ENCODE assay signal across 9 mouse cellular contexts in the genomic region with DNA sequence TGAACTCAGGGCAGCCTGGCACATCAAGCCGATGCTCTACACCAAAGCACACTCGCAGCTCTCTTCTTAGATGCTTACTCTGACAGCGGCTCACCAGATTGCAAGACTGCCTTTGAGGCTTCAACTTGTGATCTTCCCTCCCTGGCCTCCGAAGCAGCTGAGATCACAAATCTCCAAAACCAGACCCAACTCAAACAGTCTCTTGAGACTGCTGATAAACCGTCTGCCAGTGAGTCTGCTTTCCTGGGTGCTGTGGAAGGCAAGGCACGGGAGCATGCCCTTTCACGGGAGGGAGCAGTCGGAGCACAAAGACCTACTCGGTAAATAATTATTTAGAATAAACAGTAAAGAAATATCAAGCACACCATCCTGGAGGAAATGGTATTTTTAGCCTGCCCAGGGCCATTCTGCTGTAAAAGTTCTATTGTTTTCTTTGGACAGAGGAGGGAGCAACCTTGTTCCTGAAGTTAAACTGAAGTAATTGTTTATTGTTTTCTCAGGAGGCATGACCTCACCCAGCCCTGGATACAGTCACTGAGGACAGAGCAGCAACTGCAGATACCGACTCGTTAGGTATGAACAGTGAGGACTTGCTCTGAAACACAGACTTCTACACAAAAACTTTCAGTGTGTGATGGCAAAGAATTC. TPM values are rescaled to one million over a fixed set of nuclear protein-coding genes. Genes with fewer than 3 reads are reported as not detected.
DNase-seq lines count a peak whose midpoint lies in the region; ATAC-seq lines count a peak whose summit lies in the region.
"Had no signal": no experiment of that assay in that cellular context is flagged by ENCODE, and none has a peak within 500 bp of the region (broad histone marks: within the 10 kb centered on the region; RNA-seq: fewer than 3 reads in every experiment).

No protein-coding gene starts in this region.

- WGBS in kidney, embryonic 14.5 days = 44% methylated on average over 11 of the region's 11 CpGs

- H3K4me1 ChIP-seq in kidney, embryonic 14.5 days (ENCODE audit: control insufficient read depth, insufficient read depth, low read length) = no peaks in the 10 kb centered on the region
- H3K4me1 ChIP-seq: forebrain, embryonic 15.5 days had no signal

- ATAC-seq in kidney, embryonic 14.5 days (ENCODE audit: low FRiP score, low TSS enrichment) = no peak
- ATAC-seq: forebrain, embryonic 15.5 days had no signal

- no peak overlapping the region for H3K9ac ChIP-seq in kidney, embryonic 14.5 days (ENCODE audit: low read depth, low read length)
- H3K9ac ChIP-seq: forebrain, embryonic 15.5 days had no signal

- H3K36me3 ChIP-seq in kidney, embryonic 14.5 days (ENCODE audit: control insufficient read depth, insufficient read depth, low read length) = no peaks in the 10 kb centered on the region

- no peak overlapping the region for H3K27ac ChIP-seq in kidney, embryonic 14.5 days (ENCODE audit: low read depth, low read length)
- H3K27ac ChIP-seq: forebrain, embryonic 15.5 days had no signal

- no peak overlapping the region for H3K4me3 ChIP-seq in kidney, embryonic 14.5 days (ENCODE audit: low read length)
- H3K4me3 ChIP-seq: forebrain, embryonic 15.5 days had no signal

- DNase-seq in kidney, adult 9 months = peak; percentile 24
- peak; percentile 24 for DNase-seq in embryo, embryonic 10.5 days (ENCODE audit: low spot score)
- DNase-seq in heart, postnatal 4 days = peak; percentile 19
- peak; percentile 68 for DNase-seq in lung, postnatal 36 days
- no peak for DNase-seq in layer of hippocampus, adult 9-10 months (ENCODE audit: low spot score)
- no peak for DNase-seq in frontal cortex, postnatal 10 days (ENCODE audit: low spot score in 2 of 2)
- no peak for DNase-seq in layer of hippocampus, postnatal 25 days (ENCODE audit: extremely low spot score in 1 of 2, low spot score in 1 of 2)

- H3K4me2 ChIP-seq in kidney, embryonic 14.5 days (replicated peaks; ENCODE audit: low read depth, low read length) = no peak overlapping the region
- H3K4me2 ChIP-seq: forebrain, embryonic 15.5 days had no signal

- no peaks in the 10 kb centered on the region for H3K9me3 ChIP-seq in kidney, embryonic 14.5 days (ENCODE audit: control insufficient read depth, low read length)
- H3K9me3 ChIP-seq: forebrain, embryonic 15.5 days had no signal

- no peaks in the 10 kb centered on the region for H3K27me3 ChIP-seq in kidney, embryonic 14.5 days (ENCODE audit: control insufficient read depth, insufficient read depth, low read length)
- H3K27me3 ChIP-seq: forebrain, embryonic 15.5 days had no signal

RNA-seq across cellular contexts. Expression of a gene that starts 41.8 kb away (rescaled TPM):
- polyA plus RNA-seq in kidney, embryonic 14.5 days (2014; fragmentation: Nextera tagmentation; extraction: Ambion mirVana) = 1.0 and 1.1 TPM in 2 replicates
- total RNA-seq in heart, postnatal 4 days (2021) = 10 to 100 TPM; 11.0 to 11.6 TPM
- 10 to 100 TPM; 25.3 to 26.7 TPM for total RNA-seq in layer of hippocampus, postnatal 25 days (2021)

Comparison
In these comparisons a context has a peak if more than half of its experiments do, and no peak if none do; other contexts are left out.
1. DNase-seq: peak in kidney, adult 9 months (single experiment), embryo, embryonic 10.5 days (single experiment), heart, postnatal 4 days (single experiment) and lung, postnatal 36 days (single experiment); none in layer of hippocampus, adult 9-10 months (single experiment), frontal cortex, postnatal 10 days (0 of 2) and layer of hippocampus, postnatal 25 days (0 of 2).